Mouse (Mus musculus) testis, postnatal 10 days (tissue): Measurements from ENCODE around the gene Spag5.
"Not testable (repeated sequence)": the region's sequence is repeated elsewhere in the genome, so short reads cannot be mapped to it uniquely, and the experiment has no call there.

Experiments
- DNase-seq: peaks from one replicate; pipeline ENCODE4 v3.0.0; 2021; ENCODE audit warnings: low spot score

Spag5 gene

GRCm38 (mm10) chr11:78301357-78302084 lies at the start of gene Spag5:
TSS of gene Spag5 (plus strand) at chr11:78301529.
- DNase-seq, result peak; percentile 92

GRCm38 (mm10) chr11:78256618-78257017 lies 44.7 kb upstream of the Spag5 start:
- DNase-seq, result no peak

GRCm38 (mm10) chr11:78260489-78261258 lies 40.7 kb upstream of the Spag5 start:
- no peak for DNase-seq

DNA sequence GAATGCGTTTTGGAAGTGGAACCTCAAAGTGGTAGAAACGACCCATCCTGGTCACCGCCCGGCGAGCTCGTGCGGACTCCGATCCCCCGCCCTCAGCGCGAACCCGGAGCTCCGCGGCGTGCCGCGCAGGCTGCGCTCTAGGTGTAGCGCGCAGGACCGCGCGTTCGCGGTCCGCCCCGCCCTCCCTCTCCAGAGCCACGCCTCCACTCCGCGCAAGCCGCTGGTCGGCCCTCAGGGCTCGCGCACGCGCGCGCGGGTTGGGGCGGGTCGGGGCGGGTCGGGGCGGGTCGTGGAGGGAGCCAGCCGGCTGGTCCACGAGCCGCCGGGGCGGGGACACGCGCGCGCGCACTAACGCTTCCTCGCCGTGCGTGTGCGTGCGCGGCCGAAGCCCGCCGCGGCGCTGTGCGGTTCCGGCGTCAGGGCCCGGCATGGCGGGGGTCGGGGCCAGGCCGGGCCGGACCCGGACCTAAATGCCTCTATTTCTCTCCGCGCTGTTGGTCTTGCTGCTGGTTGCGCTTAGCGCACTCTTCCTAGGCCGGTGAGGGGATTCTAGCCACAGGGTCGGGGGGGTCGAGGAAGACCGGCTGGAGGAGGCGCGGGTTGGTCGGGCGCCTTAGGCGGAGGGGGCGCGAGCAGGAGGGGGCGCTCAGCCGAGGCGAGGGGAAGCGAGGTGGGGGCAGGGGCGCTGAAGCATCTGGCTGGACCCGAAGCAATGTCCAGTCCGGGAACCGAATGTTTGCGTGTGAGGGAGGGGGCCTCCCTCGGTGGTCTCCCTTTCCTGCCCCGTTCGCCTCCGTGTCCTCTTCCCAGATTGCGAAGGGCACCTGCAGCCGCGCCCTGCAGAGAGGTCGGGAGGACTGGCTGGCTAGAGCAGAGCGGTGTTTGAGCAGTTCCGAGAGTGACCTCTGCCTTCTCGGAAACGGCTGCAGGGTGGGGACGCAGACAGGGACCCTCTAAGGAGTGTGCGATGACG lies 39.7 kb upstream of the Spag5 start, which contains the start of gene 2610507B11Rik:
Gene 2610507B11Rik (plus strand): TSS at position 373 of the 973 bp plus-strand sequence.
- DNase-seq, result peak; percentile 97

GRCm38 (mm10) chr11:78262550-78262949 lies 38.8 kb upstream of the Spag5 start:
- DNase-seq, result peak; percentile 72

GRCm38 (mm10) chr11:78265571-78265970 lies 35.8 kb upstream of the Spag5 start:
- DNase-seq, result no peak

- DNase-seq, result no peak
Measured at GRCm38 (mm10) chr11:78271986-78272385, 29.3 kb upstream of the Spag5 start.

DNA sequence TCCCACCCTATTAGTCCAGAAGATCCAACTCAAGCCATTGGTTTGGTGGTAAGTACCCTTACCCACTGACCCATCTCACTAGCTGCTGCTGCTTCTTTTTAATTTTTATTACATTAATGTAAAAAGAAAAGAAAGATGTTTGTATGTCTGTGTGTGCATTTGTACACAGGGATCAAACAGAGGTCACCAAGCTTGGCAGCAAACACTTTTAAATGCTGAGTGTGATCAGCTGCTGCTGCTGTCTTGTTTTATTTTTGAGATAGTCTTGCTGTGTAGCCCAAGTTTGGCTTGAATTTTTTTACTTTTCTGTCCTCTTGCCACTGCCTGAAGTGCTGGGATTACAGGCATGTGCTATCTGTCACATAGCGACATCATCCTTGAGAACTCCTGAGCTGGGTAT lies 25.7 kb upstream of the Spag5 start:
- no peak for DNase-seq

GRCm38 (mm10) chr11:78276169-78276568 lies 25.2 kb upstream of the Spag5 start:
- DNase-seq, result not testable (repeated sequence)

GRCm38 (mm10) chr11:78278853-78279252 lies 22.5 kb upstream of the Spag5 start:
- DNase-seq, result no peak

DNA sequence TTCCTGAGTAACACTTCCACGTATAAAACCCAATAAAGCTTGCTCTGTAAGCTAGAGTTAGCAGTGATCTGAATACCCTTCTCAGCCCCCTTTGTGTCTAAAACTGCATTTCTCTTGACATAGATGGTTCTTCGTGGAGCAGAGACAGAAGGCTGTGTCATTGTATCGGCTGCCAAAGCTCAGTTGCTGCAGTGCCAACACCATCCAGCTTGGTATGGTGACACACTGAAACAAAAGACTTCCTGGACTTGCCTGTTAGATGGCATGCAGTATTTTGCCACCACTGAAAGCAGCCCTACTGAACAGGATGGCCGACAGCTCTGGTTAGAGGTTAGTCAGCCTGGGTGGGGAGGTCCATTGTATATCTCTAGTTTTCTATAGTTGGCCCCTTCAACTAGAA lies 21.7 kb upstream of the Spag5 start:
- DNase-seq, result no peak

- no peak for DNase-seq
Measured at GRCm38 (mm10) chr11:78289146-78289763, 12.1 kb upstream of the Spag5 start.

GRCm38 (mm10) chr11:78290654-78291053 lies 10.7 kb upstream of the Spag5 start, which contains the start of gene BC030499:
TSS of gene BC030499 (plus strand) at chr11:78290841.
- no peak for DNase-seq

DNA sequence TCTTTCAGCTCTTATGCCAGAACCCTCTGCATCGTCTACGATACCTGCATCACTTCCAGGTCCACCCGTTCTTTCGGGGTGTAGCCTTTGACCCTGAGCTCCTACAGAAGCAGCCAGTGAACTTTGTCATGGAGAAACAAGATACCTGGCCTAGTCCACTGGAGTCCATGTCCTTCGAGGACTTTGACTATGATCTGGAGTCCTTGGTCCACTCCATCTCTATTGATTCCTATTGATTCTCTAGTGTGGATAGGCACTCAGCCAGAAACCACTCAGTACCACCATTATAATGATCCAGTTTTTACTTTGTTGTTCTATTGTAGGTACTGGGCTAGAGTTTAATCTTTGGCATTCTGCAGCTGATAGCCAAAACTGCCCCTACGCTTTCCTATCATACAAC lies 6.7 kb upstream of the Spag5 start:
- DNase-seq, result no peak

DNA sequence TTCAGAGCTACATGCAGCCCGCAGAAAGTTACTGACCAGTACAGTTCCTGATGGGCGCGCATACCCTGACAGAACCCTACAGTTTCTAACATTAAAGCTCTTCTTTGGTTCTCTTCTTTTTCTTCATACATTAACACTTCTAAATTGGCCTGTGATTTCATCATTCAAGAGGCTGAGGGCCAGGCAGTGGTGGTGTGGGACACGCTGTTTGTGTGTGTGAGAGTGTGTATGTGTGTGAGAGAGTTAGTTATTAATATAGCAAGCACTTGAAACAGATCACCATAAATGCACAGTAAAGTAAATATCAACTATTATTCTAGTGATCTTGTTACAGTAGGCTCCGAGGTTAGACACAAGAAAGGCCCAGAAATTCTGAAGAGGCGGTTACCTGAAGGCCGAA lies 412 bp upstream of the Spag5 start:
- DNase-seq, result no peak

DNA sequence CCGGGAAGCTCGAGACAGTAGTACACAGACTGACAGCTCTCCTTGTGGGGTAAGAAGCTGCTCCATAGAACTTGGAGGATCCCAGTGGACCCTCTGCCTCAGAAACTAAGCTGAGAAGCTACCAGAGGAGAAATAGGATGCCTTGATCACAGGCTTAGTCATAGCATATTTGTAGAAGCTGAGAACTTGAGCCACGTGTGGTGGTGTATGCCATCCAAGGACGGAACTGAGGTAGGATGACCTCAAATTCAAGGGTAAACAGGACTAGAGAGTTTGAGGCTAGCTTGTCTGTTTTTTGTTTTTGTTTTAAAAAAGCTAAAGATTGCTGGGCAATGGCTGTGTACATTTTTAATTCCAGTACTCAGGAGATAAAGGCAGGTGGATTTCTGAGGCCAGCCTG lies 3.9 kb downstream of the Spag5 start:
- no peak for DNase-seq

DNA sequence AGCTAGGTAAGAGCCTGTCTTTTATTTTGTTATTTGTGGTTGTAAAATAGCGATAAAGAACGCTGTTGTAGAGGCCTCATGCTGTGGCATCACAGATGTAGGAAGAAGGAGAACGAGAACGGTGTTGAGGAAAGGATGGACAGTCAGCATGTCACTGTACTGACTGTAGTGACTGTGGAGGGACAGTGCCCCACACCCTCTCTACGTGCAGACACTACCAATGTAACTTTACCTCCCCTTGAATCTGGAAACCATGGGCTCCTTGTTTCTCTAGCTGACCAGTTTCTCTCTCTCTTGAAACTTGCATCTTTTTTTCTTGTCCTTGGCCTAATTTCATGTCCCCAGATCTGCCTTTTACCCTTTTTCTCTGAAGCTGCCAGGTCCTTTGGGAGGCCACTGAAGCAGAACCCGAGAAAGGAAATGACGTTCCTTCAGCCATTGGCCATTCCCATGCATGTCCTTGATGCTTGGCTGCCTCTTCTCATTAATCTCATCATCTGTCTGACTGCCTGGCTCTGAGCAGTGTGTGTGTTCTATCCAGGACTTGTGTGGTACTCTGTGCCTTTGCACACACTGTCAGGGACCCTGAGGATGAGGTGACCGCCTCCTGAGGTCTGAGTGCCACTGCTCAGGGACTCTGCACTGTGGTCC lies 9.7 kb downstream of the Spag5 start:
- DNase-seq, result no peak

DNA sequence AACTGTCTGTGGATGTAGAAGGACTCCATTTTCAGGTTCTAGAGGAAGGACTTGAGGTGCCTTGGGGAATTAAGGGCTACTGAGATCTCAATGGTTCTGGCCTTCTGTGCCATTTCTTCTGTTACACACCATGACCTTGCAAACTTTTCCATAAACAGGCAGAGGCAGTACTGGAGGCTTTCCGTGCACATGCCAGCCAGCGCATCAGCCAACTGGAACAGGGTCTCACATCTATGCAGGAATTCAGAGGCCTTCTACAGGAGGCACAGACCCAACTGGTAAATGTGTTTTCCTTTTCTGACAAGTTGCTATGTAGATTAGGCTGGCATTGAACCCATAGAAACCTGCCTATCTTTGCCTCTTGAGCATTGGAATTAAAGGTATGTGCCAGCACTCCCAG lies 12.3 kb downstream of the Spag5 start:
- no peak for DNase-seq

DNA sequence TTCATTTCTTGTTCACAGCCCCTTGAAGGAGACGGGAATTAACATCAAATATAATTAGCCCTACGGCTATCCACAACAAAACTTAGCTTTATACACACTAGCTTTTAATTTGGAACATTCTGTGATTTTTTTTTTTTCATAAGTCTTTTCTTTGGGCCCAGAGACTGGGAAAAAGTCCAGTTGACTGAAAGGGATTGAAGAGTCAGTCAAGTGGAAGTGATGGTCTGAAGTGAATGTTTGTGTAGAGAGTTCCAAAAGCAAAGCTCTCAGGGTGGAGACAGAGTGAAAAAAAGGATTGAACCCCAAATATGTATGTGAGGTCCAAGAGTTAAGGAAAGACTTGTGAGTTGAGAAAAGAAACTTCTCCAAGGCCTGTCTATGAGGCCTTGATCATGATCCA lies 17.1 kb downstream of the Spag5 start:
- no peak for DNase-seq

DNA sequence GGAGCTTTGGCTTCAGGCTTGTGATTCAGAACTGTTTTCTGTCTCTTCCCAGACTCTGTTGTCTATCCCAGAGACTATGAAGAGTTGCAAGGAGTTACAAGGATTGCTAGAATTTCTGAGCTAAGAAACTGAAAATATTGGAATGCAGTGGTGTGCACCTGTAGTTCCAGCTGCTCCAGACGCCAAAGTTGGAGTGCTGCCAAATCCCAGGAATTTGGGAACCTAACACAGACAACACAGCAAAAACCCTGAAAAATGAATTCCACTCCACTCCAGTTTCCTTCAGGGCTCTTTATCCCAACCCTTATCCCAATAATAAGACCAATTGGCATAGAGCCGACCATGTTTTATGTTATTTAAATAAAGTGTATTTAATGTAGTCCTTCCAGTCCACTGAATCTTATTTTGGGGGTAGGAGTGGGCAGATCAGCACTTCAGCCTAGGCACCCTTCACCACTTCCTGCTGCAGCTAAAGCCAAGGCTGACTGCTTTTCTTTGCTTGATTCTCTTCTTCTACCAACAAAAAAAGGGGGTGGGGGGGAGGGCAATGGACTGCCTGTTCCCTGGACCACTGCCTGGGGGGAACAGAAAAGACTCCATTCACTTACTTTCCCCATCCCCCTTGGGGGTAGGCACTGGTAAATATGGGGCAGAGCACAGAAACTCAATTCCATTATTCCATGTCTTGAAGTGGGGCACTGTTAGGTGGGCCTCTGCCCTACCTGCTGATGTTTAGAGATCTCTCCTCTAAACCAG lies 20.9 kb downstream of the Spag5 start:
- DNase-seq, result no peak
